Mouse (Mus musculus) cortical plate, adult 2 months (tissue): Measurements from ENCODE around the gene 1700029I15Rik. TPM values are rescaled to one million over a fixed set of nuclear protein-coding genes. Genes with fewer than 3 reads are reported as not detected.

Experiments used
- H3K27ac ChIP-seq: fragments of 200-500 bp; 2 replicates; pipeline ENCODE4 v1.5.1; 2012; ENCODE audit warnings: low read length, control low read depth, inconsistent platforms; ENCODE audit not compliant: insufficient read depth
- H3K4me1 ChIP-seq: fragments of 200-500 bp; 2 replicates; pipeline ENCODE4 v1.6.1; 2011; ENCODE audit warnings: low read length; ENCODE audit not compliant: control insufficient read depth, insufficient read depth
- H3K4me3 ChIP-seq: fragments of 200-500 bp; 2 replicates; pipeline ENCODE4 v1.5.1; 2011; ENCODE audit warnings: mild to moderate bottlenecking, low read length, control low read depth; ENCODE audit not compliant: insufficient read depth
- CTCF ChIP-seq: fragments of 200-500 bp; IDR thresholded peaks from 2 replicates; pipeline ENCODE4 v1.5.1; 2011; ENCODE audit warnings: mild to moderate bottlenecking, control low read depth, low read length; ENCODE audit not compliant: insufficient read depth; ENCODE audit errors: extremely low read depth
- POLR2A ChIP-seq: fragments of 200-500 bp; IDR thresholded peaks from 2 replicates; pipeline ENCODE4 v1.6.1; 2011; ENCODE audit warnings: mild to moderate bottlenecking, low read length, control low read depth; ENCODE audit not compliant: insufficient read depth; ENCODE audit errors: extremely low read depth
- polyA plus RNA-seq: library from polyadenylated mRNA; depleted of rRNA; stranded (reverse); fragments of >200 nt; gene quantifications from 2 replicates; pipeline ENCODE4 v1.2.3, GENCODE M21; 2012

1700029I15Rik gene
- polyA plus RNA-seq, 1 experiment = 4.4 TPM

- no peak overlapping the region for H3K4me3 ChIP-seq
- H3K4me1 ChIP-seq = peaks cover 18% of the 10 kb centered on the region
- no peak for TF ChIP-seq POLR2A
- no peak for TF ChIP-seq CTCF
- H3K27ac ChIP-seq = peak overlapping the region; percentile 37
These were observed 40.8 kb downstream of the 1700029I15Rik start for GRCm38 (mm10) chr2:92423156-92423555.

- TF ChIP-seq CTCF = no peak
- TF ChIP-seq POLR2A = no peak
- no peak overlapping the region for H3K4me3 ChIP-seq
- H3K27ac ChIP-seq = peak overlapping the region; percentile 37
- H3K4me1 ChIP-seq = peaks cover 21% of the 10 kb centered on the region
These were observed 41.5 kb downstream of the 1700029I15Rik start for GRCm38 (mm10) chr2:92423702-92424461.

- no peak for TF ChIP-seq CTCF
- 0 out of 2 replicates have a peak, but pooled peaks have one; percentile 1 for TF ChIP-seq POLR2A
- H3K4me3 ChIP-seq = no peak overlapping the region
- peak overlapping the region; percentile 37 for H3K27ac ChIP-seq
- H3K4me1 ChIP-seq = peaks cover 25% of the 10 kb centered on the region
These were observed 42.3 kb downstream of the 1700029I15Rik start for GRCm38 (mm10) chr2:92424462-92425308.

- TF ChIP-seq CTCF = no peak
- TF ChIP-seq POLR2A = no peak
- peak overlapping the region; percentile 36; the same call in 1 of the 2 replicates for H3K27ac ChIP-seq
- no peak overlapping the region for H3K4me3 ChIP-seq
- H3K4me1 ChIP-seq = peaks cover 26% of the 10 kb centered on the region
These were observed 43.0 kb downstream of the 1700029I15Rik start for GRCm38 (mm10) chr2:92425366-92425765.

- TF ChIP-seq POLR2A (no peak), CTCF (no peak)
- Histone ChIP-seq H3K4me1 (peaks cover 27% of the 10 kb centered on the region), H3K27ac (peak overlapping the region; percentile 15), H3K4me3 (no peak overlapping the region)
These were observed 44.1 kb downstream of the 1700029I15Rik start for GRCm38 (mm10) chr2:92426426-92426825.

GRCm38 (mm10) chr2:92427882-92428281 is 45.5 kb downstream of the 1700029I15Rik start:
- Histone ChIP-seq H3K4me1 (peaks cover 27% of the 10 kb centered on the region), H3K4me3 (no peak overlapping the region; the same call in 1 of the 2 replicates), H3K27ac (peak overlapping the region; percentile 51)
- no peak for TF ChIP-seq CTCF
- peak; percentile 98 for TF ChIP-seq POLR2A

- no peak overlapping the region; the same call in 1 of the 2 replicates for H3K4me3 ChIP-seq
- no peak overlapping the region for H3K27ac ChIP-seq
- TF ChIP-seq POLR2A (no peak), CTCF (no peak)
- H3K4me1 ChIP-seq = peaks cover 27% of the 10 kb centered on the region
These were observed 47.8 kb downstream of the 1700029I15Rik start for GRCm38 (mm10) chr2:92430089-92430488.

- Histone ChIP-seq H3K4me3 (peak overlapping the region; percentile 87), H3K4me1 (peaks cover 21% of the 10 kb centered on the region), H3K27ac (peak overlapping the region; percentile 84)
- TF ChIP-seq CTCF (no peak), POLR2A (no peak; the same call in none of the 2 replicates)
These were observed 48.6 kb downstream of the 1700029I15Rik start for GRCm38 (mm10) chr2:92430723-92431541.
